Mouse (Mus musculus) heart, embryonic 16.5 days (tissue): ENCODE data around the gene Pex19. TPM values are rescaled to one million over a fixed set of nuclear protein-coding genes. Genes with fewer than 3 reads are reported as not detected.

Experiments
- ATAC-seq: fragments of 200-750 bp; cut with Nextera tagmentation; replicated peaks from 2 replicates; pipeline ENCODE4 v1.8.0; 2017; ENCODE audit warnings: moderate number of reproducible peaks; ENCODE audit not compliant: insufficient read depth, low FRiP score; ENCODE audit errors: extremely low read depth
- H3K27ac ChIP-seq: fragments of 300-500 bp; sonication (generic); 2 replicates; pipeline ENCODE4 v1.5.1; 2014; ENCODE audit warnings: mild to moderate bottlenecking, low read length, control low read depth, moderate library complexity
- H3K27me3 ChIP-seq: fragments of 300-500 bp; sonication (generic); 2 replicates; pipeline ENCODE4 v1.6.1; 2014; ENCODE audit warnings: low read length, mixed read lengths; ENCODE audit not compliant: control insufficient read depth, insufficient read depth
- H3K36me3 ChIP-seq: fragments of 300-500 bp; sonication (generic); 2 replicates; pipeline ENCODE4 v1.6.1; 2014; ENCODE audit not compliant: control insufficient read depth, insufficient read depth
- H3K4me1 ChIP-seq: fragments of 300-500 bp; sonication (generic); 2 replicates; pipeline ENCODE4 v1.6.1; 2014; ENCODE audit warnings: low read length, mixed read lengths; ENCODE audit not compliant: control insufficient read depth, insufficient read depth
- H3K4me2 ChIP-seq: fragments of 300-500 bp; sonication (generic); 2 replicates; pipeline ENCODE4 v1.6.1; 2014; ENCODE audit warnings: low read depth, mild to moderate bottlenecking, control low read depth, low read length
- H3K4me3 ChIP-seq: fragments of 300-500 bp; sonication (generic); 2 replicates; pipeline ENCODE4 v1.5.1; 2014; ENCODE audit warnings: mild to moderate bottlenecking, control low read depth, low read length
- H3K9ac ChIP-seq: fragments of 300-500 bp; sonication (generic); 2 replicates; pipeline ENCODE4 v1.6.1; 2014; ENCODE audit warnings: low read length, control low read depth
- H3K9me3 ChIP-seq: fragments of 300-500 bp; sonication (generic); replicated peaks from 2 replicates; pipeline ENCODE4 v1.6.1; 2016; ENCODE audit warnings: low read length; ENCODE audit not compliant: control insufficient read depth
- WGBS: fragments of 180-500 bp; shearing (Covaris S2); extraction: QIAGEN DNeasy Blood & Tissue Kit; methylation state at CpG from one replicate; pipeline ENCODE4 v1.1.7; 2014; 5-methylcytosine and 5-hydroxymethylcytosine counted together
- polyA plus RNA-seq: library from polyadenylated mRNA; unstranded; fragments of >200 nt; fragmentation: Nextera tagmentation; extraction: Ambion mirVana; gene quantifications from 2 replicates; pipeline ENCODE4 v1.2.1, GENCODE M21; 2015

Gene Pex19
- polyA plus RNA-seq, 1 experiment from 2014 or later, result 130 TPM

DNA sequence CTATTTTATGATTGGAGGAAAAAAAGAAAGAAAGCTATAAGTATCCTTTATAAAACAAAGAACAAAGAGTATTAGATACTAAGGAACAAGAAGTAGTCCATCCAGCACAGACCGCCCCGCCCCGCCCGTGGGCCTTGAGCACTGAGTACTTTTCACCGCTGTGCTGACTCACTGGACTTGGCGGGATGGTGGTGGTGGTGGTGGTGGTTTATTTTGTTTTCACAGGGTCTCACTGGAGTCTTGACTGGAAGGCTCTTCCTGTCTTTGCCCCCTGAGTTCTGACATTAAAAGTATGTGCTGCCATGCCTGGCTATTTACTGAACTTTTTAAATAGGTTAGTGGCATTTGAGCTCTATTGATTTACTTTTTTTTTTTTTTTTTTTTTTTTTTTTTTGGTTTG, 56.5 kb downstream of the Pex19 start:
- WGBS, result 96% methylated on average over 6 of the region's 6 CpGs
- Histone ChIP-seq H3K4me2 (no peak overlapping the region), H3K4me1 (no peaks in the 10 kb centered on the region), H3K27me3 (no peaks in the 10 kb centered on the region), H3K4me3 (no peak overlapping the region), H3K36me3 (peaks cover 58% of the 10 kb centered on the region), H3K27ac (no peak overlapping the region), H3K9me3 (no peaks in the 10 kb centered on the region), H3K9ac (no peak overlapping the region)
- ATAC-seq, result no peak

DNA sequence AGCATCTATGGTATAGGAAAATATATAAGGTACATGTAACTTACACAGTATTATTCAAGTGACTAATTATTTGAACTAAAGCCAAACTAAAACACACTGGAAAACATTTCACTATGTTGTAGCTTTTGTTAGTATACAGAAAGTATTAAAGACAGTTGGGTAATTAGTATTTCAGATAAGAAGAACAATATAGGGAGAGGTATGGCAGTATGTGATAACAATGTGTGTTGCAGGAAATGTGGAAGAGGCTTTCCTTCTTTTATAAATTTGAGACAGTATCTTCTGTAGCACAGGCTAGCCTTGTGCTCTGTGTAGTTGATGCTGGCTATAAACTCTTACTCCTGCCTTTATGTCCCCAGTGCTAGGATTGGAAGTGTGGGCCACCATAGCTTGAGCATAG, 57.4 kb downstream of the Pex19 start:
- no peaks in the 10 kb centered on the region for H3K9me3 ChIP-seq
- no peaks in the 10 kb centered on the region for H3K4me1 ChIP-seq
- no peak overlapping the region for H3K4me2 ChIP-seq
- ATAC-seq, result no peak
- no peak overlapping the region for H3K27ac ChIP-seq
- peaks cover 58% of the 10 kb centered on the region for H3K36me3 ChIP-seq
- no peak overlapping the region for H3K9ac ChIP-seq
- no peaks in the 10 kb centered on the region for H3K27me3 ChIP-seq
- no peak overlapping the region for H3K4me3 ChIP-seq

Other genes with a start within 250 kb of the Pex19 start
- not detected in 2 replicates for gene Gm10521, start 231.1 kb upstream of the Pex19 start, polyA plus RNA-seq
- 7.8 and 22.2 TPM in 2 replicates for gene Slamf6, start 209.2 kb upstream of the Pex19 start, polyA plus RNA-seq
- 7.3 and 7.5 TPM in 2 replicates for gene Vangl2, start 98.3 kb upstream of the Pex19 start, polyA plus RNA-seq
- gene Nhlh1, start 69.2 kb upstream of the Pex19 start, polyA plus RNA-seq, result not detected in 2 replicates
- gene Copa, start 44.2 kb upstream of the Pex19 start, polyA plus RNA-seq, result 170 and 179 TPM in 2 replicates
- gene Ncstn, start 44.0 kb upstream of the Pex19 start, polyA plus RNA-seq, result 106 and 109 TPM in 2 replicates
- gene Dcaf8, start 21.3 kb downstream of the Pex19 start, polyA plus RNA-seq, result 117 and 129 TPM in 2 replicates
- 181 and 193 TPM in 2 replicates for gene Pea15a, start 80.0 kb downstream of the Pex19 start, polyA plus RNA-seq
- gene Casq1, start 93.1 kb downstream of the Pex19 start, polyA plus RNA-seq, result 106 and 108 TPM in 2 replicates
- 0.16 and 0.17 TPM in 2 replicates for gene Atp1a4, start 131.7 kb downstream of the Pex19 start, polyA plus RNA-seq
- 25.3 and 30.6 TPM in 2 replicates for gene Igsf8, start 134.9 kb downstream of the Pex19 start, polyA plus RNA-seq
- 18.7 and 20.7 TPM in 2 replicates for gene Atp1a2, start 171.3 kb downstream of the Pex19 start, polyA plus RNA-seq
- not detected in 2 replicates for gene Kcnj9, start 202.6 kb downstream of the Pex19 start, polyA plus RNA-seq
- 0.04 and 0.05 TPM in 2 replicates for gene Kcnj10, start 214.5 kb downstream of the Pex19 start, polyA plus RNA-seq
- gene Pigm, start 249.8 kb downstream of the Pex19 start, polyA plus RNA-seq, result 3.5 and 3.7 TPM in 2 replicates